Mouse (Mus musculus) limb, embryonic 13.5 days (tissue): ENCODE measurements around the gene LTO1. TPM values are rescaled to one million over a fixed set of nuclear protein-coding genes. Genes with fewer than 3 reads are reported as not detected.
A peak's percentile ranks its signal among the peaks of the same experiment; 100 is the strongest.
"Not testable (repeated sequence)": the region's sequence is repeated elsewhere in the genome, so short reads cannot be mapped to it uniquely, and the experiment has no call there.

Experiments used
- ATAC-seq: fragments of 200-750 bp; cut with Nextera tagmentation; 2 replicates; pipeline ENCODE4 v1.8.0; 2017; ENCODE audit warnings: low read depth, moderate number of reproducible peaks, moderate TSS enrichment; ENCODE audit not compliant: low FRiP score
- H3K27ac ChIP-seq: fragments of 300-500 bp; sonication (generic); 2 replicates; pipeline ENCODE4 v1.5.1; 2015; ENCODE audit warnings: inconsistent platforms, mild to moderate bottlenecking, moderate library complexity
- H3K27me3 ChIP-seq: fragments of 300-500 bp; sonication (generic); 2 replicates; pipeline ENCODE4 v1.6.1; 2015; ENCODE audit warnings: mild to moderate bottlenecking, inconsistent platforms
- H3K36me3 ChIP-seq: fragments of 300-500 bp; sonication (generic); 2 replicates; pipeline ENCODE4 v1.6.1; 2015; ENCODE audit warnings: inconsistent platforms, mild to moderate bottlenecking, moderate library complexity
- H3K4me1 ChIP-seq: fragments of 300-500 bp; sonication (generic); 2 replicates; pipeline ENCODE4 v1.6.1; 2015; ENCODE audit warnings: inconsistent platforms
- H3K4me2 ChIP-seq: fragments of 300-500 bp; sonication (generic); replicated peaks from 2 replicates; pipeline ENCODE4 v1.6.1; 2015; ENCODE audit warnings: inconsistent platforms, mild to moderate bottlenecking, moderate library complexity
- H3K4me3 ChIP-seq: fragments of 300-500 bp; sonication (generic); 2 replicates; pipeline ENCODE4 v1.5.1; 2015; ENCODE audit warnings: moderate library complexity, mild to moderate bottlenecking, inconsistent platforms
- H3K9ac ChIP-seq: fragments of 300-500 bp; sonication (generic); 2 replicates; pipeline ENCODE4 v1.6.1; 2015; ENCODE audit warnings: mild to moderate bottlenecking, inconsistent platforms
- H3K9me3 ChIP-seq: fragments of 300-500 bp; sonication (generic); 2 replicates; pipeline ENCODE4 v1.6.1; 2016; ENCODE audit warnings: inconsistent platforms
- WGBS: fragments of 180-500 bp; shearing (Covaris S2); methylation state at CpG from one replicate; pipeline ENCODE4 v1.1.7; 2015; 5-methylcytosine and 5-hydroxymethylcytosine counted together
- polyA plus RNA-seq: library from polyadenylated mRNA; unstranded; fragments of >200 nt; fragmentation: Nextera tagmentation; extraction: Ambion mirVana; gene quantifications from 2 replicates; pipeline ENCODE4 v1.2.1, GENCODE M21; 2015

LTO1 gene
- polyA plus RNA-seq, 1 experiment from 2014 or later = 32.9 TPM

DNA sequence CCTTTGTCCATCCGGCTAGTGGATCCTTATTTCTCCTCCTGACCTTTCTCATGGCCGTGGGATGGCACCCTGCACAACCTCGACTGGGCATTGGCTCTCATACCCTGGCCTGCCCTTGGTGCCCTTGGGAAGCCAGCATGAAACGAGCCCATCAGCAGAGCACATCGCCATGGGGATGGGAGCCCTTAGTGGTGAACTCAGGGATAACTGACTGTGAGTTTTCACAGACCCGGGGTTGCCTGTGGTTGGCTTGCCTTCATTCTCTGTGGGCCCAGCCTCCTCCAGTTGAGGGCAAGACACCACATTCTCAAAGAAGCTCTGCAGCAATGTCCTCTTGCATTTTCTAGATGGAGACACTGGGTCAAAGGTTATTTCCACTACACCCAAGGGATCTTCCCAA is 22.6 kb upstream of the LTO1 start:
- Histone ChIP-seq H3K27me3 (peaks cover 74% of the 10 kb centered on the region), H3K4me2 (no peak overlapping the region), H3K4me3 (no peak overlapping the region), H3K9me3 (no peaks in the 10 kb centered on the region), H3K36me3 (no peaks in the 10 kb centered on the region), H3K9ac (no peak overlapping the region), H3K27ac (no peak overlapping the region), H3K4me1 (peaks cover 37% of the 10 kb centered on the region)
- no peak for ATAC-seq
- 49% methylated on average over 6 of the region's 6 CpGs for WGBS

- Histone ChIP-seq H3K9ac (no peak overlapping the region), H3K4me2 (no peak overlapping the region), H3K9me3 (no peaks in the 10 kb centered on the region), H3K36me3 (no peaks in the 10 kb centered on the region), H3K27me3 (peaks cover 76% of the 10 kb centered on the region), H3K27ac (no peak overlapping the region), H3K4me1 (peaks cover 29% of the 10 kb centered on the region), H3K4me3 (no peak overlapping the region)
- no peak for ATAC-seq
- 6% methylated on average over 5 of the region's 5 CpGs for WGBS
These were observed 20.7 kb upstream of the LTO1 start for GRCm38 (mm10) chr7:144894191-144894590.

GRCm38 (mm10) chr7:144894706-144895105 is 20.2 kb upstream of the LTO1 start:
- WGBS = 2% methylated on average over 4 of the region's 4 CpGs
- H3K36me3 ChIP-seq = no peaks in the 10 kb centered on the region
- no peak overlapping the region for H3K9ac ChIP-seq
- peak overlapping the region; percentile 91 for H3K4me2 ChIP-seq
- H3K9me3 ChIP-seq = no peaks in the 10 kb centered on the region
- peaks cover 28% of the 10 kb centered on the region for H3K4me1 ChIP-seq
- peak overlapping the region; percentile 48; the same call in 1 of the 2 replicates for H3K4me3 ChIP-seq
- no peak overlapping the region for H3K27ac ChIP-seq
- no peak for ATAC-seq
- H3K27me3 ChIP-seq = peaks cover 76% of the 10 kb centered on the region

DNA sequence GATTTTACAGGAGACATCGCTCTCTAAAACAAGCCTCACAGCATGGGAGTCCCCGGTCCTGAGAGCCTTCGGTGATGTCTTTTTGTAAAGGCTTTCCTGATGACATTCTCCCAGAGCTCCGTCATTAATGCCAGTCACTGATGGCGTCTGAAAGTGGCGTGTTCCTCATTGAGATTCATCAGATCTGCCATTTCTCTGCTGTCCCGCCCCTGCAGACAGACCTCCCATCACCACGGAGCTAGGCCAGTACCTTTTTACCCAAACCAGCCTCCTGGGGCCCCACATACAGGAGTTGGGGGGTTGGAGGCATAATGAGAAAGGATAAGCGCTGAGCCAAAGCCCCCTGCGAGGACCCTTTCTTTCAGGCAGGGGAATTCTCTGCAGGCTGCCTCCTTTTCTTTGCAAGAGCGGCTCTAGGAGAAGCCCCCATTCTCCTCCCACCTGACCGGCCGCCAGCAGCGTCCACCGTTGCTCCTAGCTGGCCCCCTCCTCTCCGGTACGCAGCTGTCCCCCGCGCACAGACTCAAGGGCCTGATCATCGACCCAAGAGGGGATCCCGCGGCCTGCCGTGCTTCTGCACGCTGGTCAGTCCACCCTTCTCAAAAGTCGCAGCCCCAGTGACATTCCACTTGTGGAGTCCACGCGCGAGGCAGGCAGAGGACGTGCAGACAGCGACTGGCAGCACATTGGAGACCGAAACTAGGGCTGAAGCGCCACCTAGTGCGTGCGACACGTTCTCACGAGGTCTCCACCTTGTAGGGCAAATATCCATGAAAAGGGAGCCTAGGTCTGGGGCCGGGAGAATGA is 19.4 kb upstream of the LTO1 start:
- Histone ChIP-seq H3K4me3 (peak overlapping the region; percentile 48), H3K4me1 (peaks cover 28% of the 10 kb centered on the region), H3K4me2 (peak overlapping the region; percentile 91), H3K27me3 (peaks cover 75% of the 10 kb centered on the region), H3K36me3 (no peaks in the 10 kb centered on the region), H3K27ac (no peak overlapping the region), H3K9me3 (no peaks in the 10 kb centered on the region), H3K9ac (peak overlapping the region; percentile 63)
- 0% methylated on average over 37 of the region's 37 CpGs for WGBS
- peak; percentile 73 for ATAC-seq

DNA sequence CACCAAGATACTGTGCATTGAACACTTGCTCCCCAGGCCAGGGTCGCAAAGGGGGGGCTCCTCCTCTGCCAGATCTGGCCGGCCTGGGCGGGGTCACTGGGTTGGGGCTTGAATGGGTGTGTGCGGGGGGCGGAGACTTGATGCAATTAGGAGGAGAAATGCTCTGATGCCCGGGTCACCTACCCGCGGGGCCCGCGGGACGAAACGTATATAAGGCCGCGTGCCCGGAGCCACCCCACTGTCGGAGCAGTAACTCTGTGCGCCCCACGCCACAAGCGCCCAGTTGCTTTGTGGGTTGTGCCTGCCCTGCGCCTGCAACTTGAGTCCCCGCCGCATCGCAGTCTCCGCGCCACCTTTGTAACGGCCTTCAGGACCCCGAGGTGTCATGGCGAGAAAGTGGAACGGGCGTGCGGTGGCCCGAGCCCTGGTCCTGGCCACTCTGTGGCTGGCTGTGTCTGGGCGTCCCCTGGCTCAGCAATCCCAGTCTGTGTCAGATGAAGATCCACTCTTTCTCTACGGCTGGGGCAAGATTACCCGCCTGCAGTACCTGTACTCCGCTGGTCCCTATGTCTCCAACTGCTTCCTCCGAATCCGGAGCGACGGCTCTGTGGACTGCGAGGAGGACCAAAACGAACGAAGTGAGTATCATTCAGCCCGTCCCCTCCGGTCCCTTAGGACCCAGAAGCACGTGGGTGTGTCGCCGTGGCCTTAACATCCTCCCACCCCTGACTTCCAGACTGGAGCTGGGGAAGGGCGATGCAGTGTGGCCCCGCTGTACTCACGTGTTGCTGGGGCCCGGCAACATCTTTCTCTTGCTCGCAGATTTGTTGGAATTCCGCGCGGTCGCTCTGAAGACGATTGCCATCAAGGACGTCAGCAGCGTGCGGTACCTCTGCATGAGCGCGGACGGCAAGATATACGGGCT is 18.3 kb upstream of the LTO1 start, which contains the start of gene Fgf15:
Gene Fgf15, plus strand, starts transcription at position 238 of the 925 bp plus-strand sequence.
- no peak within 1 kb of the TSS for H3K27ac ChIP-seq
- H3K4me3 ChIP-seq = peak within 1 kb of the TSS; percentile 48
- H3K9me3 ChIP-seq = no peaks in the 10 kb centered on the region
- peaks cover 75% of the 10 kb centered on the region for H3K27me3 ChIP-seq
- H3K4me1 ChIP-seq = peaks cover 28% of the 10 kb centered on the region
- WGBS = under 1% methylated on average over 64 of the region's 65 CpGs
- peak; percentile 16; the same call in 1 of the 2 replicates for ATAC-seq
- peak within 1 kb of the TSS; percentile 63 for H3K9ac ChIP-seq
- H3K36me3 ChIP-seq = no peaks in the 10 kb centered on the region
- H3K4me2 ChIP-seq = peak within 1 kb of the TSS; percentile 91

- no peak overlapping the region for H3K9ac ChIP-seq
- no peak overlapping the region for H3K27ac ChIP-seq
- no peak for ATAC-seq
- no peak overlapping the region for H3K4me3 ChIP-seq
- H3K9me3 ChIP-seq = no peaks in the 10 kb centered on the region
- peaks cover 67% of the 10 kb centered on the region for H3K27me3 ChIP-seq
- WGBS = 64% methylated on average over 6 of the region's 6 CpGs
- no peak overlapping the region for H3K4me2 ChIP-seq
- peaks cover 28% of the 10 kb centered on the region for H3K4me1 ChIP-seq
- H3K36me3 ChIP-seq = no peaks in the 10 kb centered on the region
These were observed 16.4 kb upstream of the LTO1 start for GRCm38 (mm10) chr7:144898506-144898905.

- peaks cover 10% of the 10 kb centered on the region; the same call in 1 of the 2 replicates for H3K27me3 ChIP-seq
- not testable (repeated sequence) for ATAC-seq, H3K36me3 ChIP-seq, H3K9ac ChIP-seq, H3K4me2 ChIP-seq, H3K4me3 ChIP-seq, H3K4me1 ChIP-seq, H3K9me3 ChIP-seq, H3K27ac ChIP-seq
- 88% methylated on average over 3 of the region's 3 CpGs for WGBS
These were observed 9.4 kb upstream of the LTO1 start for GRCm38 (mm10) chr7:144905514-144905913.

- Histone ChIP-seq H3K4me3 (no peak overlapping the region), H3K9ac (peak overlapping the region; percentile 52; the same call in 1 of the 2 replicates)
- 11% methylated on average over 28 of the region's 28 CpGs for WGBS
These were observed 8.0 kb upstream of the LTO1 start for GRCm38 (mm10) chr7:144906708-144907397.

DNA sequence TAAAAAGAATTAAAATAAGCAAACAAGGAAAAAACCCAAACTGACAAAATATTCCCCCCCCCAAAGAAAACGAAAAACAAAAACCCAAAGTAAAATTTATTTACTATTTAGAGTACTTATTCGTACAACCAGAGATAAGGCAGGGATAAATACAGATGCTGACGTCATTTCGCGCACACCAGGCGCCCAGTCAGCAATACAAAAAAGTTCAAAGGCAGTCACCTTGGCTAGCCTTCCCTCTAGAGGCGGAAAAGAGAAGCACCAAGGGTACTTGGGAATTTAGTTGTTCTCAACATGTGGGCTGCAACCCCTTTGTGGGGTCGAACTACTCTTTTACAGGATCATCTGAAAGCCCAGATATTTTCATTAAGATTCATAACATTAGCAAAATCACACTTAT is 7.1 kb upstream of the LTO1 start:
- Histone ChIP-seq H3K4me2 (no peak overlapping the region), H3K9ac (no peak overlapping the region), H3K27ac (no peak overlapping the region), H3K36me3 (no peaks in the 10 kb centered on the region), H3K4me1 (no peaks in the 10 kb centered on the region), H3K27me3 (peaks cover 10% of the 10 kb centered on the region; the same call in 1 of the 2 replicates), H3K9me3 (no peaks in the 10 kb centered on the region), H3K4me3 (no peak overlapping the region)
- no peak for ATAC-seq
- WGBS = 16% methylated on average over 8 of the region's 8 CpGs

More at GRCm38 (mm10) chr7:144906708-144907397, 8.0 kb upstream of the LTO1 start:
- H3K4me1 ChIP-seq = no peaks in the 10 kb centered on the region
- peak overlapping the region; percentile 51 for H3K4me2 ChIP-seq
- H3K36me3 ChIP-seq = no peaks in the 10 kb centered on the region
- no peaks in the 10 kb centered on the region for H3K9me3 ChIP-seq
- no peak for ATAC-seq
- no peak overlapping the region for H3K27ac ChIP-seq
- peaks cover 10% of the 10 kb centered on the region; the same call in 1 of the 2 replicates for H3K27me3 ChIP-seq

- no peak overlapping the region for H3K9ac ChIP-seq
- no peaks in the 10 kb centered on the region for H3K36me3 ChIP-seq
- no peak overlapping the region for H3K4me2 ChIP-seq
- WGBS = 28% methylated on average over 7 of the region's 7 CpGs
- no peak; the same call in 1 of the 2 replicates for ATAC-seq
- H3K27me3 ChIP-seq = peaks cover 10% of the 10 kb centered on the region; the same call in 1 of the 2 replicates
- no peaks in the 10 kb centered on the region for H3K9me3 ChIP-seq
- no peak overlapping the region for H3K4me3 ChIP-seq
- H3K4me1 ChIP-seq = no peaks in the 10 kb centered on the region
- no peak overlapping the region for H3K27ac ChIP-seq
These were observed 6.2 kb upstream of the LTO1 start for GRCm38 (mm10) chr7:144908705-144909104.

DNA sequence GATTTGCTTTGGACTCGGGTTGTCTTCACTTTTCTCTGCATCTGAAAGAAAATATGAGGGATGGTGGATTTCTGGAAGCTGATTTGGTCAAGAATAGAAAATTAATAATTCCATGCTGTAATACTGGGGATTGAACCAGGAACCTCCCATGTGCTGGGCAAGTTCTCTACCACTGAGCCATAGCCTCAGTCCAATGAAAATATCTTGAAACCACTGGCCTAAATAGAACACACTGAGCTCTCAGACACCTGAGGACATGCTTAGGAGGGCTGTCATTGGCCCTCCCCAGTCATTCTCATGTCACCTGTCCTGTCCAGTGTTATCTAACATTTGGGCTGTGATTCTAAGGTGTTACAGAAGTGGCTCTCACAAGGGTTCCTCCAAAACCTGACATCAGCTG is 3.8 kb upstream of the LTO1 start:
- Histone ChIP-seq H3K9me3 (no peaks in the 10 kb centered on the region), H3K36me3 (no peaks in the 10 kb centered on the region), H3K27me3 (peaks cover 10% of the 10 kb centered on the region; the same call in 1 of the 2 replicates), H3K4me3 (no peak overlapping the region), H3K4me1 (peaks cover 8% of the 10 kb centered on the region), H3K9ac (no peak overlapping the region), H3K27ac (no peak overlapping the region), H3K4me2 (no peak overlapping the region)
- ATAC-seq = no peak
- 74% methylated on average over 1 of the region's 1 CpGs for WGBS
